Mouse (Mus musculus) CH12.LX (cell line): ENCODE results near the gene Kirrel3. TPM values are rescaled to one million over a fixed set of nuclear protein-coding genes. Genes with fewer than 3 reads are reported as not detected.

Experiments used
- DNase-seq: peaks from one replicate; pipeline ENCODE4 v3.0.0-alpha.2; 2013; ENCODE audit errors: extremely low read depth
- H3K27ac ChIP-seq: 2 replicates; pipeline ENCODE4 v1.5.1; 2012; ENCODE audit warnings: low read depth, mild to moderate bottlenecking, control low read depth, moderate library complexity; ENCODE audit not compliant: insufficient read depth
- H3K27me3 ChIP-seq: replicated peaks from 2 replicates; pipeline ENCODE3; 2012; ENCODE audit warnings: inconsistent platforms
- H3K36me3 ChIP-seq, 2 experiments: replicated peaks in 1 of 2; 2 replicates each; pipeline versions ENCODE3 to v1.6.1; 2012; ENCODE audit warnings: inconsistent platforms in 1 of 2, low read length in 1 of 2, mild to moderate bottlenecking in 1 of 2, mixed read lengths in 1 of 2, moderate library complexity in 1 of 2; ENCODE audit not compliant: control insufficient read depth in 1 of 2, insufficient read depth in 1 of 2
- H3K4me1 ChIP-seq, 2 experiments: 2 replicates each; pipeline ENCODE4 v1.6.1; 2012; ENCODE audit warnings: inconsistent platforms in 1 of 2, moderate library complexity in 1 of 2; ENCODE audit not compliant: insufficient read depth in 2 of 2, control insufficient read depth in 1 of 2
- H3K4me2 ChIP-seq: 2 replicates; pipeline ENCODE4 v1.6.1; 2012; ENCODE audit warnings: low read depth, mild to moderate bottlenecking, control low read depth; ENCODE audit not compliant: poor library complexity, insufficient read depth, severe bottlenecking
- H3K4me3 ChIP-seq, 3 experiments: fragments of 150-350 bp in 1 of 3; sonication (generic) in 1 of 3; replicated peaks in 1 of 3; 2 replicates each; pipeline versions ENCODE3 to v1.5.1; 2011 to 2012; ENCODE audit warnings: low read depth in 2 of 3, low read length in 2 of 3, mild to moderate bottlenecking in 2 of 3, moderate library complexity in 2 of 3, control low read depth in 1 of 3, improper control_type of control experiment in 1 of 3, inconsistent platforms in 1 of 3, mixed read lengths in 1 of 3; ENCODE audit not compliant: poor library complexity in 1 of 3
- H3K79me2 ChIP-seq: replicated peaks from 2 replicates; pipeline ENCODE4 v1.6.1; 2012; ENCODE audit warnings: mild to moderate bottlenecking, moderate library complexity; ENCODE audit not compliant: control insufficient read depth, poor library complexity, insufficient read depth, severe bottlenecking; ENCODE audit errors: extremely low read depth
- H3K9ac ChIP-seq: 2 replicates; pipeline ENCODE4 v1.6.1; 2012; ENCODE audit warnings: low read depth, mild to moderate bottlenecking, control low read depth, moderate library complexity; ENCODE audit not compliant: insufficient read depth
- H3K9me3 ChIP-seq: replicated peaks from 2 replicates; pipeline ENCODE3; 2012; ENCODE audit warnings: low read length, inconsistent platforms, mixed read lengths
- BHLHE40 ChIP-seq: IDR thresholded peaks from 2 replicates; pipeline ENCODE4 v1.6.1; 2011; ENCODE audit warnings: mild to moderate bottlenecking, low read depth, low read length, improper control_type of control experiment
- CHD1 ChIP-seq: IDR thresholded peaks from 2 replicates; pipeline ENCODE4 v1.6.1; 2012; ENCODE audit warnings: low read depth, low read length, improper control_type of control experiment, inconsistent platforms
- ELF1 ChIP-seq: IDR thresholded peaks from 2 replicates; pipeline ENCODE4 v1.6.1; 2014; ENCODE audit warnings: low read depth, mild to moderate bottlenecking, inconsistent platforms, low read length, improper control_type of control experiment
- EP300 ChIP-seq: IDR thresholded peaks from 2 replicates; pipeline ENCODE4 v1.6.1; 2011; ENCODE audit warnings: low read length, improper control_type of control experiment
- IRF4 ChIP-seq: IDR thresholded peaks from 2 replicates; pipeline ENCODE4 v1.6.1; 2014; ENCODE audit warnings: low read depth, mild to moderate bottlenecking, inconsistent platforms, low read length, improper control_type of control experiment
- JUN ChIP-seq: IDR thresholded peaks from 2 replicates; pipeline ENCODE4 v1.6.1; 2011; ENCODE audit warnings: low read depth, mild to moderate bottlenecking, low read length, improper control_type of control experiment, moderate library complexity; ENCODE audit not compliant: insufficient read depth
- JUND ChIP-seq: conservative IDR thresholded peaks from 2 replicates; pipeline ENCODE4 v1.6.1; 2011; ENCODE audit warnings: low read depth, low read length, improper control_type of control experiment
- KAT2A ChIP-seq: IDR thresholded peaks from 2 replicates; pipeline ENCODE4 v1.6.1; 2012; ENCODE audit warnings: low read length, improper control_type of control experiment, inconsistent platforms; ENCODE audit not compliant: insufficient replicate concordance
- MAFK ChIP-seq: IDR thresholded peaks from 2 replicates; pipeline ENCODE4 v1.6.1; 2011; ENCODE audit warnings: low read length, improper control_type of control experiment; ENCODE audit not compliant: insufficient replicate concordance
- MAX ChIP-seq: IDR thresholded peaks from 2 replicates; pipeline ENCODE4 v1.6.1; 2011; ENCODE audit warnings: low read length, improper control_type of control experiment
- NRF1 ChIP-seq: IDR thresholded peaks from 2 replicates; pipeline ENCODE4 v1.6.1; 2014; ENCODE audit warnings: low read depth, mild to moderate bottlenecking, inconsistent platforms, low read length, improper control_type of control experiment, moderate library complexity
- PAX5 ChIP-seq: IDR thresholded peaks from 2 replicates; pipeline ENCODE4 v1.6.1; 2012; ENCODE audit warnings: low read length, inconsistent platforms, mixed read lengths
- POLR2A ChIP-seq: IDR thresholded peaks from 2 replicates; pipeline ENCODE4 v1.6.1; 2011; ENCODE audit warnings: low read depth, mild to moderate bottlenecking, improper control_type of control experiment, low read length
- POLR2AphosphoS2 ChIP-seq: IDR thresholded peaks from 2 replicates; pipeline ENCODE4 v1.6.1; 2011; ENCODE audit warnings: low read depth, low read length, improper control_type of control experiment
- RAD21 ChIP-seq: IDR thresholded peaks from 2 replicates; pipeline ENCODE4 v1.6.1; 2011; ENCODE audit warnings: low read depth, mild to moderate bottlenecking, low read length, improper control_type of control experiment, moderate library complexity
- RCOR1 ChIP-seq: conservative IDR thresholded peaks from 2 replicates; pipeline ENCODE4 v1.6.1; 2012; ENCODE audit warnings: low read depth, mild to moderate bottlenecking, inconsistent platforms, low read length, improper control_type of control experiment
- SIN3A ChIP-seq: IDR thresholded peaks from 2 replicates; pipeline ENCODE4 v1.6.1; 2012; ENCODE audit warnings: low read length, improper control_type of control experiment, inconsistent platforms
- SMC3 ChIP-seq: IDR thresholded peaks from 2 replicates; pipeline ENCODE4 v1.6.1; 2011; ENCODE audit warnings: low read depth, low read length, improper control_type of control experiment
- TBP ChIP-seq: conservative IDR thresholded peaks from 2 replicates; pipeline ENCODE4 v1.6.1; 2011; ENCODE audit warnings: low read depth, low read length, improper control_type of control experiment
- TCF12 ChIP-seq: IDR thresholded peaks from 2 replicates; pipeline ENCODE4 v1.6.1; 2014; ENCODE audit warnings: low read depth, mild to moderate bottlenecking, inconsistent platforms, low read length, improper control_type of control experiment
- UBTF ChIP-seq: IDR thresholded peaks from 2 replicates; pipeline ENCODE4 v1.6.1; 2012; ENCODE audit warnings: low read depth, mild to moderate bottlenecking, inconsistent platforms, low read length, improper control_type of control experiment, moderate library complexity
- USF2 ChIP-seq: conservative IDR thresholded peaks from 2 replicates; pipeline ENCODE4 v1.6.1; 2011; ENCODE audit warnings: low read depth, low read length, improper control_type of control experiment
- ZC3H11A ChIP-seq: IDR thresholded peaks from 2 replicates; pipeline ENCODE4 v1.6.1; 2012; ENCODE audit warnings: low read depth, mild to moderate bottlenecking, inconsistent platforms, low read length, improper control_type of control experiment
- ZNF384 ChIP-seq: IDR thresholded peaks from 2 replicates; pipeline ENCODE4 v1.6.1; 2012; ENCODE audit warnings: low read depth, low read length, improper control_type of control experiment, inconsistent platforms
- dilution Hi-C: fragments of 300-500 bp; cut with MboI; formaldehyde crosslinking; loops from 2 replicates; pipeline ENCODE4 v1.14.3; 2020; ENCODE audit warnings: low sequenced_read_pairs; ENCODE audit not compliant: extremely low pct_unique_long_range_greater_than_20kb, extremely low pct_ligation_motif_present
- in situ Hi-C: fragments of 300-500 bp; cut with MboI; formaldehyde crosslinking; loops from 3 replicates; pipeline ENCODE4 v1.14.3; 2019; ENCODE audit warnings: low sequenced_read_pairs, low pct_ligation_motif_present, low pct_unique_long_range_greater_than_20kb, mixed read lengths
- polyA plus RNA-seq: library from polyadenylated mRNA; unstranded; fragments of >175 nt; gene quantifications from 2 replicates; pipeline ENCODE4 v1.2.1, GENCODE M21; 2012; ENCODE audit warnings: low read depth; ENCODE audit not compliant: insufficient read length
- total RNA-seq, 2 experiments: library from RNA; depleted of rRNA; stranded (reverse); fragments of 300-350 nt in 1 of 2; fragments of >200 nt in 1 of 2; gene quantifications; 2 replicates each; pipeline ENCODE4 v1.2.3; 2012 to 2014

Gene Kirrel3
- total and polyA plus RNA-seq, 3 experiments: not detected

- Histone ChIP-seq H3K4me1 (no peaks in the 10 kb centered on the region), H3K36me3 (no peaks in the 10 kb centered on the region), H3K27me3 (peaks cover 19% of the 10 kb centered on the region), H3K27ac (no peak overlapping the region), H3K9me3 (no peaks in the 10 kb centered on the region), H3K79me2 (no peaks in the 10 kb centered on the region), H3K4me3 (no peak overlapping the region), H3K9ac (no peak overlapping the region), H3K4me2 (no peak overlapping the region)
- in situ Hi-C loops: no loop called here
- dilution Hi-C loops: no loop called here
- DNase-seq: no peak
- TF ChIP-seq USF2 (no peak), SMC3 (no peak), RAD21 (no peak), JUN (no peak), ELF1 (no peak), NRF1 (no peak), ZNF384 (no peak), TCF12 (no peak), CHD1 (no peak), ZC3H11A (no peak), SIN3A (no peak), POLR2AphosphoS2 (no peak), EP300 (no peak), MAX (no peak), POLR2A (no peak), BHLHE40 (no peak), PAX5 (no peak), IRF4 (no peak), RCOR1 (no peak)
Measured at GRCm38 (mm10) chr9:34466058-34466457, 19.6 kb upstream of the Kirrel3 start.

- dilution Hi-C loops: no loop called here
Measured at GRCm38 (mm10) chr9:34469180-34469579, 16.5 kb upstream of the Kirrel3 start.

More at GRCm38 (mm10) chr9:34469180-34469579, 16.5 kb upstream of the Kirrel3 start:
- in situ Hi-C loops: no loop called here
- Histone ChIP-seq H3K79me2 (no peaks in the 10 kb centered on the region), H3K9ac (no peak overlapping the region), H3K4me1 (no peaks in the 10 kb centered on the region), H3K4me2 (no peak overlapping the region), H3K36me3 (no peaks in the 10 kb centered on the region), H3K27ac (no peak overlapping the region)
- TF ChIP-seq USF2 (no peak), MAFK (no peak), JUND (no peak), POLR2AphosphoS2 (no peak), UBTF (no peak), ZC3H11A (no peak), CHD1 (no peak), TBP (no peak), KAT2A (no peak)
- TF ChIP-seq, all 38 proteins: peak for 0
- no peaks in the 10 kb centered on the region for H3K9me3 ChIP-seq
- DNase-seq: no peak
- no peak overlapping the region for H3K4me3 ChIP-seq
- peaks cover 39% of the 10 kb centered on the region for H3K27me3 ChIP-seq
